Mouse (Mus musculus) mouse trophoblast stem cell (cell line): ENCODE data around the gene Chordc1.
"Not testable (repeated sequence)": the region's sequence is repeated elsewhere in the genome, so short reads cannot be mapped to it uniquely, and the experiment has no call there.

Experiments
- in situ Hi-C, 2 experiments: fragments of 300-500 bp; cut with MseI, MboI; formaldehyde crosslinking; loops; 2 replicates in 1 of 2; 3 replicates in 1 of 2; pipeline ENCODE4 v1.15.1; 2025

The Chordc1 gene

DNA sequence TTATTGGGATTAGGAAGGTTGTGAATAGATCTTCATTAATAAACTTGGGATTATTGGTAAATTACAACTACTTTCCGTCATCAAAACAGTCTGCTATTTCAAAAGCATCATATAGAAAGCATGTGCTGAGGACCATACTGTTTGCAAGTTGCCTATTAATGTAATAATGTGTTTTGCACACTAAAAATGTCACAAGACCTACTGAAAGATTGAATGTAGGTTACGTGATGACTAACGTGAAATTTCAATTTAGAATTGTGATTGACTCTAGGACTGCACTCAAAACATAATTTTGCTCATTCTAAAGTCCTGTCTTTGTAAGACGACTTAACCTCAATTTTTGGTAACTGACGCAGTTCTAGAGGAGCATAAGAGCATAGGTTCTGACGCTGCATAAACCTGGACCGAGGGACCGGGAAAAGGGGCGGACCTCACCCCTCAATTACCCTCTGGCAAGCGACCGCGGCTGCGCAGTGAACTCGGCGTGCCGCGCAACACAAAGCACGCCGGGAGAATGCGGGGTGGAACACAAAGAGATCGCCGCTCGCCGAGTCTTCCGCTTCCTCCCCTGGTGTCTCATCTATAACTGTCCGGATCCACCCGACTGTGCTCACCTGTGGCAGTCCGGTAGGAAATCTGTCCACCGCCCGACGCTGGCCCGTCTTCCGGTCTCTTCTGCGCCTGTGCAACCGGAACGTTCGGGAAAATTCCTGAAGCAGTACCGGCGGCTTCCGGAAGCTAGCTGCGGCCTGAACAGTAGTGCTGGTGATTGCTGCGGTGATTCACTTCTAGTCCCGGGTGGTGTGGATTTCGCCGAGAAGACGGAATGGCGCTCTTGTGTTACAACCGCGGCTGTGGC lies at the start of gene Chordc1:
TSS of gene Chordc1 (plus strand) at position 555 of the 859 bp plus-strand sequence.
- in situ Hi-C loops: no loop called here

DNA sequence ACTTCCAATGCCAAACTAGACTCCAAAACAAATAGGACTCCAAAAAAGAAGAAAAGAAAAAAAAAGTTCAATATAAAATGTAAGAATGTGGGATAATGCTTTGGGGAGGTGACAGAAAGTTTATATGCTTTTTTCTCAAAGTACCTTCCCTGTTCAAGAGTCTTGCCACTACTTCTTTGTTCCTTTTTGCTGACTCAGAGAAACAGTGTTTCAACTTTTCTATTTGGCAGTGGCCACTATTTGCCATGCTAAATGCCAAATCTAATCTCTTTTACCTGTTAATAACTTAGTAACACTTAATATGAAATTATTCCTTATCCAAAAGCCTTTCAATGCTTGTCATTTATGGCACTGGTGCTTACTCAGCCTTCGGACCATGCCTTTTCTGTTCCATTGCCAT lies 16.0 kb upstream of the Chordc1 start:
- in situ Hi-C loops: no loop called here

DNA sequence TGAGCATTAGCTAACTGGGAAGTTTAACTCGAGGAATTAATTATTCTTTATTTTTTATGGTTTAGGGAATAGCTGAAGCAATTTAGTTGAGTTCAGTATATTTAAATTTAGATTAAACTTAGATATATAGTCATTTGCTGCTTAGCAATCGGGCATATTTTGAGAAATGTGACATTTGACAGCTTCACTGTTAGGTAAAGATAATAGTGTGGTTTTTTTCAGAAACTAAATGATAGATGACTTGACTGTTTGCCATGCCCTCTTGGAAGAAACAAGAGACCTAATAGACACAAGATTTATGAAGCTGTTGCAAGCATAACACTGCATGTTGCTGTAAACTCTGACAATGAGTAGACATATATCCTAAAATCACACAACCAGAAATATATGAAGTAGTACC lies 15.1 kb upstream of the Chordc1 start:
- in situ Hi-C loops: no loop called here

DNA sequence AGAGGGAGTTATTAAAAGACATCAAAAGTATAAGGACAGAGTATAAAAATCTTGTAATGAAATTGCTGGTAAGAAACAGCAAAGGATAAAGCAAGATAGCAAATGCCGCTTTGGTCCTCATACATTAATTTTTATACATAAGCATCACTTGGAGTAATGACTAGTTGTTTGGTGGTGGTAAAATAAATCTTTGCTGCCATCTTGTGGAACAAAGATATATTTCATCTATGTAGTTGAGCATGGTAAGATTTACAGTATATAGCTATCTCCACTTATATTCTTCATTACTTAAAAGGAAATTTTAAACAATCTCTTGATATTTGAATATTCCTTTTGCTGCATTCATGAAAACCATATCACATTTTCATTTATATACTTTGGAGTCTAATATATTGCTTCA lies 14.4 kb upstream of the Chordc1 start:
- in situ Hi-C loops: no loop called here

DNA sequence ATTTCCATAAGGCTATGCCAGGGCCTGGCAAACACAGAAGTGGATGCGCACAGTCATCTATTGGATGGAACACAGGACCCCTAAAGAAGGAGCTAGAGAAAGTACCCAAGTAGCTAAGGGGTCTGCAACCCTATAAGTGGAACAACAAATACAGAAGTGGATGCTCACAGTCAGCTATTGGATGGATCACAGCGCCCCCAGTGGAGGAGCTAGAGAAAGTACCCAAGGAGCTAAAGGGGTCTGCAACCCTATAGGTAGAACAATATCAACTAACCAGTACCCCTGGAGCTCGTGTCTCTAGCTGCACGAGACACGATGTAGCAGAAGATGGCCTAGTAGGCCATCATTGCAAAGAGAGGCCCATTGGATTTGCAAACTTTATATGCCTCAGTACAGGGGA lies 13.2 kb upstream of the Chordc1 start:
- in situ Hi-C loops: not testable (repeated sequence)

DNA sequence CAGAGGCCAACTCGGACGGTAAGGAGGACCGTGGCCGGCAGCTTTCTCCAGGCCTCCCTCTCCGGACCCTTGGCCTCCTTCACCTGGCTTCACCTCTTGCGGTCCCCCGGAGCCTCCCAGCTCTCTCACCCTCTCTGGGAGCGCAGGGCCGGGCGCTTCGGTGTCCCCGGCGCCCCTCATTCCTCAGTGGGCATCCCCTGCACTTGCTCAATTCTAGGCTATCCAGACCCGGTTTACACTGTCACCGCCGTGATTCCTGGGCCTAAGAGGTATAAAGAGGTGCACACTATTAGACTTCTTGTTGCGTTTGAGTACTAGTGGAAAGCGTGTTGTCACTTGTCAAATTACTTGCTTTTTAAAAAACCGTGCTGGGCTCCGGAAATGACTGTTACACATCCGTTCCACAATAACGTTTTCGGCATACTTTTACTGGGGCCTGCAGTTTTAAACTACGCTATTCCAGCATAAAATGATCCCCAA lies 558 bp downstream of the Chordc1 start:
- in situ Hi-C loops: no loop called here

DNA sequence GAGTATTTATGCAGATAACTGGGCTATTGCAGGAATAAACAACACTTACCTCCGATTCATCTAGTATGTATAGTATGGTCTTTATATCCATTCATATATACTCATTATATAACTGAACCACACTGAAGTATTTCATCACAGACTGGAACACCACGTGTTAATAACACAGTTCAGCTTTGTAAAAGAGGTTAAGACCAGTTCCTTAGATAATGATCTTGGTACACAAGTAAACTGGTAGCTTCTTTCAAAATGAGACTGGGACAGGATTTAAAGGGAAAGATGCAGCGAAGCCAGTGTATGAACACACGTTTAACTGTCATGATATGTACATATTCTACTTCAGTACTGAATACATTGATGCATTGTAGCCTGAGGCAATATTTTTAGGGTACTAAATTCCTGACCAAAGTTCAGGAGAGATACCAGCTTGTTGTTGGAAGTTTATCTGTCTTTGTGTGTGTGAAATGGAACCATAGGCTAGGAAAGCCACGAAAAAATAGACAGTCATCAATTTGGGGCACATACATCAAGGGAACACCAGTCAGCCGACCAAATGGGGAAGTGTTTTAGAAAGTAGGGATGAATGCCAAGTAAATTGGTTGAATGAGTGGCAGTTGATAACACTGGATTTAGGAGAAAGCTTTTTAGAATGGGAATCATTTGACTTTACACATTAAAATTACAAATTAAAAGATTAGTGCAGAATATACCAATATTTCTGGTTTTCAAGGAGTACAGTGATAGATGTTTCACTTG lies 1.3 kb downstream of the Chordc1 start:
- in situ Hi-C loops: no loop called here

DNA sequence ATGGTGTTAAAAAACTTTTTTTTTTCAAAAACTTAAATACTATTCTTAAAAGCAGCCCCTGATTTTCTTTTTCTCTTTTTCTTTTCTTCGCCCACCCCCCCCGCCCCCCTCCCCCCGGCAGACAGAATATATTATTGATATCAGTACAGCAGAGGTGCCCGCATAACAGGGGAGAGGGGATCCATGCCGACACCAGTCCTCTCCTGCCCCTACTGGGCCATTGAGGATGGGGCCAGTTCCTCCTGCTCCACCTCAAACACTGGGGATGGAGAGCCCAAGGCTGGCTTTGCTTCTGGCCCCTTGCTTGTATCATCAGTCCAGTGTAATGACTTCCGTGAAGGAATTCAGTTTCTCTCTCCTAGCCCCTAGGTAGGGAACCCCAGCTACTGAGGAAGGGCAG lies 6.4 kb downstream of the Chordc1 start:
- in situ Hi-C loops: no loop called here

DNA sequence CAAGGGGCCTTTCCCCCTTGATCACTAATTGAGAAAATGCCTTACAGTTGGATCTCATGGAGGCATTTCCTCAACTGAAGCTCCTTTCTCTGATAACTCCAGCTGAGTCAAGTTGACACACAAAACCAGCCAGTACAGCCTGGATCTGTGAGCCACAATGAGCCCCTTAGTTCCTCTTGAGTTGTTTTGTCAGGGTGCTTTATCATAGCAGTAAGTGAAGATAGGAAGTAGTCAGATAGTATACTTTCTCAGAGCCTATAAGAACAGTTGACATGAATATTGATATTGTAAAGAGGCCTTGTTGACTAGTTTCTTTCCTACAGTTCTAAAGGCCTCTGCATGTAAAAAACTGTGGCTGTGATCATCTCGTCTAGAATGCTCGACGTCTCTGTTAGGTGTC lies 28.1 kb downstream of the Chordc1 start:
- in situ Hi-C loops: no loop called here
